Mouse (Mus musculus) myocyte (in vitro differentiated cells): ENCODE results near the gene Lcor.

Source experiments
- CEBPB ChIP-seq: IDR thresholded peaks from 2 replicates; pipeline ENCODE4 v1.6.1; 2011; ENCODE audit warnings: mild to moderate bottlenecking, moderate library complexity; ENCODE audit not compliant: poor library complexity, insufficient read depth, severe bottlenecking
- E2F4 ChIP-seq: IDR thresholded peaks from one replicate; pipeline ENCODE4 v1.6.1; 2011; ENCODE audit warnings: mild to moderate bottlenecking, control low read depth, moderate library complexity; ENCODE audit not compliant: insufficient read depth
- MAX ChIP-seq: IDR thresholded peaks from one replicate; pipeline ENCODE4 v1.6.1; 2011; ENCODE audit warnings: low read depth, mild to moderate bottlenecking, control low read depth
- MYOD1 ChIP-seq, 3 experiments: IDR thresholded peaks; one replicate each; pipeline ENCODE4 v1.6.1; 2011; ENCODE audit warnings: control low read depth in 2 of 3, low read depth in 2 of 3, mild to moderate bottlenecking in 2 of 3, moderate library complexity in 1 of 3; ENCODE audit not compliant: insufficient read length in 2 of 3, control insufficient read depth in 1 of 3
- MYOG ChIP-seq, 3 experiments: IDR thresholded peaks; one replicate each; pipeline ENCODE4 v1.6.1; 2011; ENCODE audit warnings: control low read depth in 2 of 3, low read depth in 2 of 3, mild to moderate bottlenecking in 2 of 3; ENCODE audit not compliant: insufficient read length in 2 of 3, control insufficient read depth in 1 of 3, insufficient read depth in 1 of 3
- POLR2A ChIP-seq: IDR thresholded peaks from one replicate; pipeline ENCODE4 v1.6.1; 2011; ENCODE audit warnings: low read depth, mild to moderate bottlenecking, control low read depth, moderate library complexity; ENCODE audit not compliant: insufficient read length
- POLR2AphosphoS2 ChIP-seq: IDR thresholded peaks from one replicate; pipeline ENCODE4 v1.6.1; 2011; ENCODE audit warnings: low read depth, control low read depth; ENCODE audit not compliant: insufficient read length
- REST ChIP-seq: IDR thresholded peaks from one replicate; pipeline ENCODE4 v1.6.1; 2011; ENCODE audit warnings: mild to moderate bottlenecking, control low read depth, moderate library complexity; ENCODE audit not compliant: insufficient read depth, insufficient read length
- TCF12 ChIP-seq: IDR thresholded peaks from one replicate; pipeline ENCODE4 v1.6.1; 2011; ENCODE audit warnings: mild to moderate bottlenecking, control low read depth; ENCODE audit not compliant: poor library complexity, insufficient read depth, severe bottlenecking
- TCF3 ChIP-seq: IDR thresholded peaks from one replicate; pipeline ENCODE4 v1.6.1; 2011; ENCODE audit warnings: low read depth, control low read depth; ENCODE audit not compliant: insufficient read length
- USF1 ChIP-seq: IDR thresholded peaks from one replicate; pipeline ENCODE4 v1.6.1; 2011; ENCODE audit warnings: low read depth, mild to moderate bottlenecking, control low read depth, moderate library complexity

DNA sequence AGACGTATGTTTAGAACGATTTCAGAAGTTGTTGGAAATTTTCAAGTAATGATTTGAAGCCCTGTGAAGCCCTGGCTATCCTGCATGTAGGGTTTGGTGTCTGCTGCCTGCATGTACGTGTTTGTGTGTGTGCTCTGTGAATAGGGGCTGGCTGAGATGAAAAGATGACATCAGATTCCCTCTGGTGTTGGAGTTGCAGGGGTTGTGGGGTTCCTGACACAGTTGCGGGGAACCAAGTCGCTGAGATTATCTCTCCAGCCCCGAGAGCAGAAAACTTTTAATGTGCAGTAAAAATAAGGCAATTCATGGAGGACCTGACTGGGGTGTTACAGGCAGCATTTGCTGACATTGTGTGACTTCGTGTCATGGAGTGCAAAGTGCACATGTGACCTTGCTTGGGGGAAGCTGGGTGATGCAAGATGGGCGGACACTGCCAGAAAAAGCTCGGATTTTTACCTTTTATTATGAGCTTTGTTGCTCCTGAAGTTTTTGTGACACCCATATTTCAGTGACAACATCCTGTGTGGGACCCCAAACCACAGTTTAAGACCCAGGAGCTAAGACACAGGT lies 20.2 kb upstream of the Lcor start:
- TF ChIP-seq POLR2A = no peak
- no peak for TF ChIP-seq E2F4
- no peak for TF ChIP-seq MYOD1 (IDR thresholded peaks at IDR 0.05; ENCODE audit: control insufficient read depth in 1 of 3, insufficient read length in 2 of 3, low read depth in 2 of 3)
- TF ChIP-seq USF1 = no peak
- no peak for TF ChIP-seq POLR2AphosphoS2
- no peak for TF ChIP-seq TCF12
- no peak for TF ChIP-seq MAX
- no peak for TF ChIP-seq REST
- no peak for TF ChIP-seq TCF3
- TF ChIP-seq MYOG (IDR thresholded peaks at IDR 0.05; ENCODE audit: control insufficient read depth in 1 of 3, insufficient read depth in 1 of 3, insufficient read length in 2 of 3, low read depth in 2 of 3) = no peak
- no peak for TF ChIP-seq CEBPB
